Mouse (Mus musculus): ENCODE measurements around the gene Tex22. TPM values are rescaled to one million over a fixed set of nuclear protein-coding genes. Genes with fewer than 3 reads are reported as not detected.

Gene Tex22
- 0.21 and 0.36 TPM in 2 replicates for polyA plus RNA-seq (2014; fragmentation: Nextera tagmentation; extraction: Ambion mirVana)

- Histone ChIP-seq H3K9me3 (ENCODE audit: control insufficient read depth, low read length) (no peaks in the 10 kb centered on the region), H3K9ac (replicated peaks; ENCODE audit: low read depth, low read length) (peak within 1 kb of the TSS; percentile 69), H3K27me3 (ENCODE audit: control insufficient read depth, insufficient read depth, low read length) (no peaks in the 10 kb centered on the region), H3K4me1 (ENCODE audit: control insufficient read depth, insufficient read depth, low read length) (peaks cover 18% of the 10 kb centered on the region), H3K4me3 (ENCODE audit: low read depth, low read length) (peak within 1 kb of the TSS; percentile 37), H3K27ac (ENCODE audit: low read depth, low read length) (peak within 1 kb of the TSS; percentile 95), H3K36me3 (ENCODE audit: control insufficient read depth, insufficient read depth, low read length) (peaks cover 10% of the 10 kb centered on the region), H3K4me2 (ENCODE audit: low read depth, low read length) (peak within 1 kb of the TSS; percentile 77)
- WGBS: 4% methylated on average over 32 of the region's 32 CpGs
- peak; percentile 93 for ATAC-seq (ENCODE audit: low read depth)
Measured at GRCm38 (mm10) chr12:113074329-113075062, at the start of gene Tex22. Gene Tex22, plus strand, starts transcription at chr12:113074502.

DNA sequence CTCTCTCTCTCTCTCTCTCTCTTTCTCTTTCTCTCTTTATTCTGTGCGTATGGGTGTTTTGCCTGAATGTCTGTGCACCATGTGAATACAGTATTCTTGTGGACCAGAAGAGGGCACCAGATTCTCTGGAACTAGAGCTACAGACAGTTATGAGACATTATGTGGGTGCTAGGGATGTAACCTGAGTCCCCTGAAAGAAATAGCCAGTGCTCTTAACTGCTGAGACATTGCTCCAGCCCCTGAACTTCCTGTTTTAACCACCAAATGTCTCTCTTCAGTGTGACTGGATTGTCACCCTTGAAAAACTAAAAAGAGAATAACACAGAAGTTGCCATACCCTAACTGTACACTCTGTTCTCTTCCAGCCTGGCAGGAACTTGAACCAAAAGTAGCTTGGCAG lies 47.7 kb upstream of the Tex22 start:
- no peaks in the 10 kb centered on the region for H3K36me3 ChIP-seq (ENCODE audit: control insufficient read depth, insufficient read depth, low read length)
- ATAC-seq (ENCODE audit: low read depth): no peak
- no peaks in the 10 kb centered on the region for H3K27me3 ChIP-seq (ENCODE audit: control insufficient read depth, insufficient read depth, low read length)
- no peaks in the 10 kb centered on the region for H3K9me3 ChIP-seq (ENCODE audit: control insufficient read depth, low read length)
- WGBS: 100% methylated on average over 1 of the region's 1 CpGs
- peaks cover 7% of the 10 kb centered on the region; the same call in 1 of the 2 replicates for H3K4me1 ChIP-seq (ENCODE audit: control insufficient read depth, insufficient read depth, low read length)
- H3K4me3 ChIP-seq (ENCODE audit: low read depth, low read length): no peak overlapping the region
- H3K9ac ChIP-seq (replicated peaks; ENCODE audit: low read depth, low read length): no peak overlapping the region
- H3K27ac ChIP-seq (ENCODE audit: low read depth, low read length): no peak overlapping the region
- no peak overlapping the region for H3K4me2 ChIP-seq (ENCODE audit: low read depth, low read length)

- H3K4me2 ChIP-seq (ENCODE audit: low read depth, low read length): no peak overlapping the region
- no peak overlapping the region for H3K27ac ChIP-seq (ENCODE audit: low read depth, low read length)
Measured at GRCm38 (mm10) chr12:113027495-113027894, 46.8 kb upstream of the Tex22 start.

GRCm38 (mm10) chr12:113028067-113028466 lies 46.2 kb upstream of the Tex22 start:
- Histone ChIP-seq H3K9me3 (ENCODE audit: control insufficient read depth, low read length) (no peaks in the 10 kb centered on the region), H3K27me3 (ENCODE audit: control insufficient read depth, insufficient read depth, low read length) (no peaks in the 10 kb centered on the region), H3K4me2 (ENCODE audit: low read depth, low read length) (no peak overlapping the region), H3K4me3 (ENCODE audit: low read depth, low read length) (no peak overlapping the region), H3K27ac (ENCODE audit: low read depth, low read length) (peak overlapping the region; percentile 16; the same call in 1 of the 2 replicates), H3K36me3 (ENCODE audit: control insufficient read depth, insufficient read depth, low read length) (no peaks in the 10 kb centered on the region), H3K9ac (replicated peaks; ENCODE audit: low read depth, low read length) (no peak overlapping the region), H3K4me1 (ENCODE audit: control insufficient read depth, insufficient read depth, low read length) (peaks cover 13% of the 10 kb centered on the region)
- peak; percentile 25; the same call in 1 of the 2 replicates for ATAC-seq (ENCODE audit: low read depth)
- WGBS: 37% methylated on average over 5 of the region's 5 CpGs

More at GRCm38 (mm10) chr12:113027495-113027894, 46.8 kb upstream of the Tex22 start:
- no peaks in the 10 kb centered on the region for H3K36me3 ChIP-seq (ENCODE audit: control insufficient read depth, insufficient read depth, low read length)
- ATAC-seq (ENCODE audit: low read depth): no peak
- no peaks in the 10 kb centered on the region for H3K27me3 ChIP-seq (ENCODE audit: control insufficient read depth, insufficient read depth, low read length)
- no peak overlapping the region for H3K4me3 ChIP-seq (ENCODE audit: low read depth, low read length)
- H3K4me1 ChIP-seq (ENCODE audit: control insufficient read depth, insufficient read depth, low read length): peaks cover 12% of the 10 kb centered on the region
- no peaks in the 10 kb centered on the region for H3K9me3 ChIP-seq (ENCODE audit: control insufficient read depth, low read length)
- H3K9ac ChIP-seq (replicated peaks; ENCODE audit: low read depth, low read length): no peak overlapping the region
- WGBS: 79% methylated on average over 2 of the region's 2 CpGs

DNA sequence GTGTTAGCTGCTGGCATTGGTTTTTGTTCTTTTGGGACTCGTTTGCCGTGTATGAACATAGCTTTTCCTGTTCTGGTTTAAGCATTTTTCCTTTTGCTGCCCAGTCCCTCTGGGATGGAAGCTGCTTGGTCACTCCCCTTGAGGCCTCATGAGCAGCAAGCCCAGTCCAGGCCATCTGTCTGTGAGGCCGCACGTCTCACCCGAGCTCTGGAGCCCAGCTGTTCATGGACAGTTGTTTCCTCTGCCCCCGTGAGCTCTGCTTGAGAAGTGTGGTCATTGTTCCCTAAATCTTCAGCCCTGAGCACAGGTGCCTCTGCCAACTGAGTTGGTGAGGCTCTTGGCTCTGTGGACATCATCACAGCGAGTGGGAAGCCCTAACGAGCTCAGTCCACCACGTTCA lies 45.4 kb upstream of the Tex22 start:
- no peak for ATAC-seq (ENCODE audit: low read depth)
- WGBS: 56% methylated on average over 9 of the region's 9 CpGs
- H3K36me3 ChIP-seq (ENCODE audit: control insufficient read depth, insufficient read depth, low read length): no peaks in the 10 kb centered on the region
- H3K9me3 ChIP-seq (ENCODE audit: control insufficient read depth, low read length): no peaks in the 10 kb centered on the region
- H3K9ac ChIP-seq (replicated peaks; ENCODE audit: low read depth, low read length): no peak overlapping the region
- H3K4me3 ChIP-seq (ENCODE audit: low read depth, low read length): no peak overlapping the region
- H3K4me1 ChIP-seq (ENCODE audit: control insufficient read depth, insufficient read depth, low read length): peaks cover 13% of the 10 kb centered on the region
- no peak overlapping the region for H3K4me2 ChIP-seq (ENCODE audit: low read depth, low read length)
- no peak overlapping the region for H3K27ac ChIP-seq (ENCODE audit: low read depth, low read length)
- H3K27me3 ChIP-seq (ENCODE audit: control insufficient read depth, insufficient read depth, low read length): no peaks in the 10 kb centered on the region

DNA sequence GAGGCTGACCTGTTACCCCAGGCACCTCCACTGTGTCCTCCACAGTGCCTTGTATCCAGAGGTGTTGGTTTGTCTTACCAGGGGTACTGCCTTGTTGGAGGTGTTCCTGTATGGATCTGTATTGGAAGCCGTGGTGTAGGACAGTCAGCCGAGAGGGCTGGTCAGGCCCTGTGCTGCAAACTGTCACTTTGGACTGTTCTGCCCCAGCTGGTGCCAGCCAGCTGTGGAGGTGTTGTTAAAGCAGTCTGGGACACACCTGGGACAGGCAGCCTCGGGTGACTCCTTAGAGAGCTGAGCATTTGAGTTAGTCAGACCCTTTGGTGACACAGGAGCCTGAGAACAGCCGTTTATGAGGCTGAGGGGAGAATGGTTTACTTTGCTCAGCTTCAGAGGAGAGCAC lies 44.3 kb upstream of the Tex22 start:
- no peaks in the 10 kb centered on the region for H3K36me3 ChIP-seq (ENCODE audit: control insufficient read depth, insufficient read depth, low read length)
- H3K4me1 ChIP-seq (ENCODE audit: control insufficient read depth, insufficient read depth, low read length): peaks cover 13% of the 10 kb centered on the region
- no peak overlapping the region for H3K9ac ChIP-seq (replicated peaks; ENCODE audit: low read depth, low read length)
- no peak for ATAC-seq (ENCODE audit: low read depth)
- no peak overlapping the region for H3K4me2 ChIP-seq (ENCODE audit: low read depth, low read length)
- WGBS: 73% methylated on average over 4 of the region's 4 CpGs
- H3K27ac ChIP-seq (ENCODE audit: low read depth, low read length): no peak overlapping the region
- no peaks in the 10 kb centered on the region for H3K9me3 ChIP-seq (ENCODE audit: control insufficient read depth, low read length)
- H3K4me3 ChIP-seq (ENCODE audit: low read depth, low read length): no peak overlapping the region
- no peaks in the 10 kb centered on the region for H3K27me3 ChIP-seq (ENCODE audit: control insufficient read depth, insufficient read depth, low read length)

- Histone ChIP-seq H3K9ac (replicated peaks; ENCODE audit: low read depth, low read length) (no peak overlapping the region), H3K27me3 (ENCODE audit: control insufficient read depth, insufficient read depth, low read length) (no peaks in the 10 kb centered on the region), H3K9me3 (ENCODE audit: control insufficient read depth, low read length) (no peaks in the 10 kb centered on the region), H3K27ac (ENCODE audit: low read depth, low read length) (no peak overlapping the region), H3K4me3 (ENCODE audit: low read depth, low read length) (no peak overlapping the region), H3K4me1 (ENCODE audit: control insufficient read depth, insufficient read depth, low read length) (peaks cover 13% of the 10 kb centered on the region), H3K4me2 (ENCODE audit: low read depth, low read length) (no peak overlapping the region), H3K36me3 (ENCODE audit: control insufficient read depth, insufficient read depth, low read length) (no peaks in the 10 kb centered on the region)
- ATAC-seq (ENCODE audit: low read depth): no peak
- 90% methylated on average over 9 of the region's 9 CpGs for WGBS
Measured at GRCm38 (mm10) chr12:113030993-113031392, 43.3 kb upstream of the Tex22 start.

DNA sequence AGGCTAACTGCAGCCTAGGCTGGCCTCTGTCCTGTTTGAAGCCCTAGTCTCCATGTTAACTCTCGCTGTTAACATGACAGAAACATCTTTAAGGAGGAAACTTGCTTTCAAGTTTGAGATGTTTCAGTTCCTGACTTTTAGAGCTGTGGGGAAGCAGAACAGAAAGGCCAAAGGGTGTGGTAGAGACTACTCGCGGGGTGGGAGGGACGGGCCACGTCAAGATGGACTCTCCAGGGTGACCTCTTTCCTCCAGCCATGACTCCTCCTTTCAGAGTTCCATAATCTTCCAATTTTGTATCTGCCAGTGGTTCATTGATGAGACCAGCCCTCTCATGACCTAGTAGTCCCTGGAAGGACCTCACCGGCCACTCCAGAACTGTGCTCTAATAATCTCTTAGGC lies 42.9 kb upstream of the Tex22 start:
- Histone ChIP-seq H3K4me1 (ENCODE audit: control insufficient read depth, insufficient read depth, low read length) (peaks cover 13% of the 10 kb centered on the region), H3K4me3 (ENCODE audit: low read depth, low read length) (no peak overlapping the region), H3K9ac (replicated peaks; ENCODE audit: low read depth, low read length) (no peak overlapping the region), H3K27me3 (ENCODE audit: control insufficient read depth, insufficient read depth, low read length) (no peaks in the 10 kb centered on the region), H3K4me2 (ENCODE audit: low read depth, low read length) (no peak overlapping the region), H3K27ac (ENCODE audit: low read depth, low read length) (no peak overlapping the region), H3K36me3 (ENCODE audit: control insufficient read depth, insufficient read depth, low read length) (no peaks in the 10 kb centered on the region), H3K9me3 (ENCODE audit: control insufficient read depth, low read length) (no peaks in the 10 kb centered on the region)
- 92% methylated on average over 6 of the region's 6 CpGs for WGBS
- ATAC-seq (ENCODE audit: low read depth): no peak
